Mouse (Mus musculus) frontal cortex, postnatal 14 days (tissue): ENCODE data around the gene Thegl.
A peak's percentile ranks its signal among the peaks of the same experiment; 100 is the strongest.
"Not testable (repeated sequence)": the region's sequence is repeated elsewhere in the genome, so short reads cannot be mapped to it uniquely, and the experiment has no call there.

Source experiments
- DNase-seq, 2 experiments: peaks; one replicate each; pipeline ENCODE4 v3.0.0; 2022; ENCODE audit warnings: low spot score in 2 of 2

The Thegl gene

GRCm38 (mm10) chr5:77094510-77095491, 79.0 kb downstream of the Thegl start:
- DNase-seq: peak in 1 of 2 experiments; percentile 20

- DNase-seq: not testable (repeated sequence)
These were observed 80.4 kb downstream of the Thegl start for GRCm38 (mm10) chr5:77096194-77096593.

GRCm38 (mm10) chr5:77097686-77098085, 81.9 kb downstream of the Thegl start:
- DNase-seq: no peak

GRCm38 (mm10) chr5:77098874-77099273, 83.1 kb downstream of the Thegl start:
- DNase-seq: no peak

- DNase-seq: no peak
These were observed 83.6 kb downstream of the Thegl start for GRCm38 (mm10) chr5:77099317-77099996.

GRCm38 (mm10) chr5:77099997-77100380, 84.2 kb downstream of the Thegl start:
- DNase-seq: no peak

GRCm38 (mm10) chr5:77100691-77101090, 84.9 kb downstream of the Thegl start:
- no peak for DNase-seq

GRCm38 (mm10) chr5:77102522-77103365, 86.9 kb downstream of the Thegl start:
- DNase-seq: no peak

- no peak for DNase-seq
These were observed 91.5 kb downstream of the Thegl start for GRCm38 (mm10) chr5:77107146-77107822.

- DNase-seq: no peak
These were observed 93.0 kb downstream of the Thegl start for GRCm38 (mm10) chr5:77108806-77109205.

GRCm38 (mm10) chr5:77109814-77110213, 94.0 kb downstream of the Thegl start:
- DNase-seq: no peak
